Mouse (Mus musculus) megakaryocyte, embryonic 14.5 days (primary cell): Measurements from ENCODE around the gene Jmjd1c.

Experiments
- FLI1 ChIP-seq: IDR thresholded peaks from 2 replicates; pipeline ENCODE4 v1.6.1; 2012; ENCODE audit warnings: low read length, inconsistent platforms, mixed read lengths
- GATA1 ChIP-seq: IDR thresholded peaks from 3 replicates; pipeline ENCODE4 v1.6.1; 2012; ENCODE audit warnings: mixed read lengths, low read length, inconsistent platforms, borderline replicate concordance

DNA sequence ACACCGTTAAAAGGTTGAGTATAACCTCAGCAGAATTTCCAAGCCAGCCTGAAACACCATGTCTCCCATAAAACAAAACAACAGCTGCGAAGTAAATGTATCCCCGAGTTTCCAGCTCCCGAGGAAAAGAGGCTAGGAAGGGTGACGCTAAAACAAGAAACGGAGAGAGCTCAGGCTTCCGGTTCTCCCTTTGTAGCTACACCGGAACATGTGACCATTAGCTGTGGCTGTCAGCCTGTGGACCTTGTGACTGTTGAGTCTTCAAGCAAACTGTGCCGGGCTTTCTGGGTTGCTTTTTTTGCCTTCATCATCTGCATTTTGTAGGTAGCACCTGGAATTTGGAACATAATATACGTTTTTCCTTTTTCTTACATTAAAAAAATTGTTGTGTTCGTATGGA, 17.9 kb downstream of the Jmjd1c start:
- TF ChIP-seq GATA1: no peak
- no peak for TF ChIP-seq FLI1
